22 mouse cellular contexts compared by ENCODE assay signal in genomic region chr9:25751138-25751537, GRCm38 (mm10).
DNase-seq lines count a peak whose midpoint lies in the region; ATAC-seq and TF ChIP-seq lines count a peak whose summit lies in the region.
"Had no signal": no experiment of that assay in that cellular context is flagged by ENCODE, and none has a peak within 500 bp of the region (broad histone marks: within the 10 kb centered on the region; RNA-seq: fewer than 3 reads in every experiment).

No protein-coding gene starts in this region.

- no peak overlapping the region for H3K4me2 ChIP-seq in midbrain, embryonic 14.5 days (ENCODE audit: low read length)
- H3K4me2 ChIP-seq: embryonic facial prominence, embryonic 13.5 days; embryonic facial prominence, embryonic 15.5 days; forebrain, embryonic 12.5 days had no signal

- DNase-seq in ES-CJ7 (ENCODE audit: low read depth, low spot score) (peak; percentile 74), ES-E14 (ENCODE audit: low read depth, low spot score) (peak; percentile 31), ZHBTc4 (ENCODE audit: low read depth, low spot score) (peak; percentile 76)
- DNase-seq in left cerebral cortex, postnatal 10 days (ENCODE audit: extremely low spot score in 1 of 2, low spot score in 2 of 2), result no peak
- DNase-seq in midbrain, embryonic 14.5 days, result no peak
- DNase-seq: adrenal gland, adult 2 months; adrenal gland, postnatal 10 days; adrenal gland, postnatal 25 days; cerebellum, adult 11 months; cerebellum, adult 18-20 months; cerebellum, adult 8-10 months; cerebellum, adult 9-11 months; cerebellum, postnatal 14 days; cerebellum, postnatal 36 days; embryo, embryonic 11 days had no signal

- intact Hi-C loops in left cerebral cortex, postnatal 10 days (cut with DNase I), result no loop called here

- no peaks in the 10 kb centered on the region for H3K36me3 ChIP-seq in ES-E14 (ENCODE audit: control insufficient read depth, insufficient read depth, low read length, poor library complexity, severe bottlenecking)
- no peaks in the 10 kb centered on the region for H3K36me3 ChIP-seq in midbrain, embryonic 14.5 days (ENCODE audit: control insufficient read depth, insufficient read depth, low read length)
- H3K36me3 ChIP-seq: embryonic facial prominence, embryonic 13.5 days; embryonic facial prominence, embryonic 15.5 days; forebrain, embryonic 10.5 days; forebrain, embryonic 12.5 days had no signal

- H3K4me3 ChIP-seq in ES-E14 (ENCODE audit: insufficient read depth in 1 of 2, low read depth in 1 of 2, low read length in 2 of 2, poor library complexity in 1 of 2, severe bottlenecking in 1 of 2), result no peak overlapping the region
- no peak overlapping the region for H3K4me3 ChIP-seq in midbrain, embryonic 14.5 days (replicated peaks; ENCODE audit: low read depth, low read length)
- H3K4me3 ChIP-seq: embryonic facial prominence, embryonic 13.5 days; embryonic facial prominence, embryonic 15.5 days; erythroblast, embryonic 14.5 days; forebrain, embryonic 10.5 days; forebrain, embryonic 12.5 days had no signal

- no peaks in the 10 kb centered on the region for H3K9me3 ChIP-seq in ES-E14 (ENCODE audit: control insufficient read depth, insufficient read depth, low read depth, low read length)
- H3K9me3 ChIP-seq in midbrain, embryonic 14.5 days (ENCODE audit: control insufficient read depth, low read length), result no peaks in the 10 kb centered on the region
- H3K9me3 ChIP-seq: embryonic facial prominence, embryonic 13.5 days; embryonic facial prominence, embryonic 15.5 days; forebrain, embryonic 10.5 days; forebrain, embryonic 12.5 days had no signal

- no peak overlapping the region for H3K9ac ChIP-seq in ES-E14 (ENCODE audit: insufficient read depth, low read depth, low read length, poor library complexity, severe bottlenecking)
- H3K9ac ChIP-seq in midbrain, embryonic 14.5 days (replicated peaks; ENCODE audit: low read length), result no peak overlapping the region
- H3K9ac ChIP-seq: embryonic facial prominence, embryonic 13.5 days; embryonic facial prominence, embryonic 15.5 days; forebrain, embryonic 12.5 days had no signal

- H3K27me3 ChIP-seq in midbrain, embryonic 14.5 days (ENCODE audit: control insufficient read depth, insufficient read depth, low read length), result no peaks in the 10 kb centered on the region
- H3K27me3 ChIP-seq: embryonic facial prominence, embryonic 13.5 days; embryonic facial prominence, embryonic 15.5 days; forebrain, embryonic 12.5 days had no signal

- H3K27ac ChIP-seq in ES-E14 (ENCODE audit: insufficient read depth, low read depth, low read length, poor library complexity, severe bottlenecking), result no peak overlapping the region
- H3K27ac ChIP-seq in midbrain, embryonic 14.5 days (replicated peaks; ENCODE audit: low read depth, low read length), result no peak overlapping the region
- H3K27ac ChIP-seq: embryonic facial prominence, embryonic 13.5 days; embryonic facial prominence, embryonic 15.5 days; forebrain, embryonic 10.5 days; forebrain, embryonic 12.5 days had no signal

- ATAC-seq in midbrain, embryonic 14.5 days (ENCODE audit: low FRiP score, low TSS enrichment), result no peak
- ATAC-seq: forebrain, embryonic 14.5 days; forebrain, embryonic 16.5 days had no signal

- 0 out of 4 replicates have a peak, but pooled peaks cover 0 to 2% of the 10 kb centered on the region in 2 experiments for H3K4me1 ChIP-seq in ES-E14 (ENCODE audit: control insufficient read depth in 2 of 2, insufficient read depth in 2 of 2, low read length in 2 of 2, poor library complexity in 1 of 2)
- H3K4me1 ChIP-seq in midbrain, embryonic 14.5 days (ENCODE audit: control insufficient read depth, insufficient read depth, low read length), result no peaks in the 10 kb centered on the region
- H3K4me1 ChIP-seq: embryonic facial prominence, embryonic 13.5 days; embryonic facial prominence, embryonic 15.5 days; forebrain, embryonic 10.5 days; forebrain, embryonic 12.5 days had no signal

- in situ Hi-C loops in ES-E14 (cut with MboI; ENCODE audit: low sequenced_read_pairs in 2 of 2, unreplicated experiment in 2 of 2), result no loop called here

TF ChIP-seq in ES-E14, 5 proteins besides CTCF, POLR2A, EP300 and RAD21:
- TF ChIP-seq HCFC1 (IDR thresholded peaks at IDR 0.05; ENCODE audit: borderline replicate concordance, insufficient read depth, low read length) (no peak), ZC3H11A (IDR thresholded peaks at IDR 0.05; ENCODE audit: borderline replicate concordance, low read depth, low read length) (no peak), MAFK (IDR thresholded peaks at IDR 0.05; ENCODE audit: insufficient read depth, low read depth, low read length) (no peak), ZNF384 (IDR thresholded peaks at IDR 0.05; ENCODE audit: low read depth, low read length) (no peak), CHD2 (IDR thresholded peaks at IDR 0.05; ENCODE audit: low read depth, low read length) (no peak)

Comparison
In these comparisons a context has a peak if more than half of its experiments do, and no peak if none do; other contexts are left out.
1. DNase-seq: peak in ES-CJ7 (single experiment), ES-E14 (single experiment) and ZHBTc4 (single experiment); none in left cerebral cortex, postnatal 10 days (0 of 2) and midbrain, embryonic 14.5 days (single experiment).